Mouse (Mus musculus): Measurements from ENCODE around the gene C87436. TPM values are rescaled to one million over a fixed set of nuclear protein-coding genes. Genes with fewer than 3 reads are reported as not detected.
A peak's percentile ranks its signal among the peaks of the same experiment; 100 is the strongest.
"Not testable (repeated sequence)": the region's sequence is repeated elsewhere in the genome, so short reads cannot be mapped to it uniquely, and the experiment has no call there.

The C87436 gene
- total RNA-seq, 2 experiments from 2014 or later: 25.6 to 45.4 TPM

DNA sequence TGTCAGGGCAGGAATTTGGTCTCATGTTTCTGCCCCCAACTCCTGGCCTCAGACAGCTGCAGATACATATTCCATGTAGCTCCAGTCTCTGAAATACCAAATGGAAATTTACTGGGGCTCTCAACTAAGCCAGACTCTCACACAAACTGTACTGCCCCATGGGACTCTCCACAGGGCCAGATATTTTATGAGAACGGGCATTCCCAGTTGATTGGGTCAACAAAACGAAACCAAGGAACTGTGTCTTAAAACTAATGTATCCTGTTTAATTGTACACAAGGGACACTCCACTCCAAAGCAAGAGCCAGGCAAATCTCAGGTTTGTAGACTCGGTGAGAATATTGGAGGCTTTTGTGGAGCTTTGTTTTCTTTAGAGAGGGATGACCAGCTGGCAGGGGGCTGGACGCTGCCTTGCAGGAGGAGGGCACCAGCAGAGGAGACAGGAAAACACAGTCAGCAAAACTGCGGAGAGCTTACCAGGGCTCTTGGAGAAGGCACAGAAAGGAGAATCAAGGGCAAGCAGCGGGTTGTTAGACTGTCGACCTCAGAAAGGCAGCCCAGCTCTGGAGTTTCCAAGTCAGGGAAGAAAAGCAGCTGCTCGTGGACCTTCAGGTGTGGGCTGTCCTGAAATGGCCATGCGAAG lies 42.1 kb downstream of the C87436 start:
- peak; percentile 59 for ATAC-seq (replicated peaks; ENCODE audit: poor library complexity)

DNA sequence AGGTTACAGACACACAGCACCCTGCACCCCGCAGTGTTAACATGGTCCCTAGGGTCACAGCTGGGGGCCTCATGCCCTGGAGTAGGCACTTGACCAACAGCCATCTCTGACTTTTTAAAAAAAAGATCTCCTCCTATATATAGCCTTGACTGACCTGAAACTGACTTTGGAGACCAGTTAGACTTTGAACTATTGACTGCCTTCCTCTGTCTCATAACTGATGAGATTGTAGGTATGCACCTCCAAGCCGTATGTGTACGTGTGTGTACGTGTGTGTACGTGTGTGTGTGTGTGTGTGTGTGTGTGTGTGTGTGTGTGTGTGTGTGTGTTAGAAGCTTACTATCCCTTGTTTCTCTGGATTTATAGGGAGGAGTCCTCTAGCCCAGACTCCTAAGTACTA lies 43.7 kb downstream of the C87436 start:
- no peak for ATAC-seq (replicated peaks; ENCODE audit: poor library complexity)

DNA sequence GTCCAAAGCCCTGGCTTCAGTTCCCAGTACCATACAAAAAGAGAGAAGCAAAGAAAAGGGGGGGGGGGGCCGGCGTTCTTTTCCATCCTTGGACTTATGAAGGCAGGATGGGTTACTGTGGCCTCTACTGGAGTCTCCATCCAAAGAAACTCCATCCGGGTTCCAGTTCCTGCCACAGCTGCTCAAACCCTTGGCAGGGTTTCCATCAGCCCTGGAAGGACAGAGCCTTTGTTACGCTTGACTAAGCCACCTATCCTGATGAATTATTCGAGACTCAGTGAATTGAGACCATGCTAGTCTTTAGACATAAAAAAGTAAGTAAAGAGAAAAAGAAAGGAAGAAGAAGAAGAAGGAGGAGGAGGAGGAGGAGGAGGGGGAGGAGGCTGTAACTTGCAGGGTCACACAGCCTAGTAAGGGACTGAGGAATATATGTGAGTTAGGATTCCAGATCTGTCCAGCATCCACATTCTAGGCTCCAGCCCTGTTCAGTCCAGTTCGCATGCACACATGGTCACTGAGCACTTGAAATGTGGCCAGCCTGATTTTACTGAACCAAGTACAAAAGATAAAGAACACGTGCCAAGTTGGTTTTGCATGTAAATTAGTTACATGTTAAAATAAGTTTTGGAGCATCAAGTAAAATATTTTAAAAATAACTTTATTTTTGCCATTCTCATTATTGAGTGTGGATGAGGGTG lies 47.9 kb downstream of the C87436 start:
- no peak for ATAC-seq (replicated peaks; ENCODE audit: poor library complexity)

DNA sequence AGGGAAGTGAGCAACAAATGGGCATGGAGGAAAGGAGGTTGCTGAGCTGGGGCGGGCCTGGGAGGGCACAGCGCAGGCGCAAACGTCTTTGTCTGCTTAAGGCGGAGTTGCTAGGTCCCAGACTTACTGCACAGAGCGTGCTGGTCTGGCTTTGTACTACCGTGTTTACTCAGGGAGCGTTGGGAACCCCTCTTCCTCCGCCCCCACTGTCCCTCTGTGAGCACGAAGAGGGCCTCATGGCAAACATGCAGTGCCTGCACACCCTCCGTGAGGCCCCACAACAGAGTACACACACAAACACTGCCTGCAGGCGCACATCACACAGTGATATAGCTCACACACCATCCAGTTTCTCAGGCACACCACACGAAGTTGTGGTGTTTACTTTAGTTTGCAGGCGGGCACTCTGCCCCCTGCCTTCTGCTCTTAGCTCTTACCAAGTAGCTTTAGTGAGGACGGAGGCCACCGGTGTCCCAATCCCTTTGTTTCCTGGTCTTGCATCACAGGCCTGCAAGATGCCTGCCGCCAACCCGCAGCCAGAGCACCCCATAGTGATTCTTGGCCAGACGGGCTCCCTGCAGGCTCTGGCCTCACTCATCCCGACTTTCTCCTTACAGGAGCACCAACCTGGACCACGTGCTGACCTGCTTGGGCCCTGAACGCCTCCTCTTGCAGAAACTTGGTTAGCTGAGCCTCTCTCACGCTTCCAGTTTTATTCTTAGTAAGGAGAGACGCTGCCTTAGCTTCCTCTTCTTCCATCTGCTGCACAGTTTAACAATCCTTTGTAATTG lies 49.4 kb downstream of the C87436 start:
- peak; percentile 81 for ATAC-seq (replicated peaks; ENCODE audit: poor library complexity)

DNA sequence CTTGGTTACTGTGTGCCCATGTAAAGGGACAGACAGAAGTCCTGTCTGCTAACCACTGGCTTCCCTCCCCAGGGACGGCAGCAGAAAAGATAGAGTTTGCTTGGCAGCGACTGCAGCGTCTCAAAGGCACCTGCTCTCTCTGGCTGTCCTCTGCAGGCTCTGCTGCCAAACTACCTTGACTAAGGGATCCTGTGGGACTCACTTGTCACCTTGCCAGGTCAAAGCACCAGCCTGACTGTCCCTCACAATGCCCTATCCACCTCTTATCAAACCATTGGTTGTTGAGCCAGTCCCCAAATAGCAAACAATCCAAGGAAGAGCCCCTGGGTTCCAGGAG lies 49.9 kb downstream of the C87436 start:
- ATAC-seq (replicated peaks; ENCODE audit: poor library complexity): no peak; the same call in 1 of the 2 replicates

DNA sequence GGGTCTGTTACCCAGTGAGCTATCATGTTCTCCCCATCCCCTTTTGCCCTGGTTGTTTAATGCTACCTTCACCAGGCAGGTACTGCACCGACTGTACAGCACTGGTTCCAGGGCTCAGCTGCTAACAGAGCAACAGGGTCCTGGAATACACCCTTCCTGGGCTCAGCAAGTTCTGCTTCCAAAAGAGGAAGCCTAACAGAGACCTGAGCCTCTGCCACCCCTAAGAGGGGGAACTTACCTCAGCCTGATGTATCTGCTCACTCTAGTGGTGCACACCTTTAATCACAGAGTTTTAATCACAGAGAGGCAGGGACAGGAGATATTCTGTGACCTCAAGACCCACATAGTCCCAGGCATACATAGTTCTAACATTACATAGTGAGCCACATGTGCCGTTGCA lies 51.8 kb downstream of the C87436 start:
- ATAC-seq (replicated peaks; ENCODE audit: poor library complexity): no peak

DNA sequence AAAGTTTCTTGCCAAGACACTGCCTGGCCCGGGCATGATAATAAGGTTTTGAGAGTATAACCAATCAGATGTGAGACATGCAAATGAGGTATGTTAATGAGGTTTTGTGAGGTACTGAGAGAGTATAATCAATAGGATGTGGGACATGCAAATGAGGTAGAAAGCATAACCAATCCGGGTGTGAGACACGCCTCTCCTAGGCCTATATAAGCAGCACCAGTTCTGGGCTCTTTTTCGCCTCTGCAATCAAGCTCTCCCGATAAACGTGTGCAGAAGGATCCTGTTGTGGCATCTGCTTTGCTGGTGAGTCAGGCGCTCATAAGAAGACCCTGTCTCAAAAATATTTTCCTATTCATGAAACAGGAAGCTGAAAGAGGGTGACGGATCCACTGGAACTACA lies 52.2 kb downstream of the C87436 start:
- not testable (repeated sequence) for ATAC-seq (replicated peaks; ENCODE audit: poor library complexity)

DNA sequence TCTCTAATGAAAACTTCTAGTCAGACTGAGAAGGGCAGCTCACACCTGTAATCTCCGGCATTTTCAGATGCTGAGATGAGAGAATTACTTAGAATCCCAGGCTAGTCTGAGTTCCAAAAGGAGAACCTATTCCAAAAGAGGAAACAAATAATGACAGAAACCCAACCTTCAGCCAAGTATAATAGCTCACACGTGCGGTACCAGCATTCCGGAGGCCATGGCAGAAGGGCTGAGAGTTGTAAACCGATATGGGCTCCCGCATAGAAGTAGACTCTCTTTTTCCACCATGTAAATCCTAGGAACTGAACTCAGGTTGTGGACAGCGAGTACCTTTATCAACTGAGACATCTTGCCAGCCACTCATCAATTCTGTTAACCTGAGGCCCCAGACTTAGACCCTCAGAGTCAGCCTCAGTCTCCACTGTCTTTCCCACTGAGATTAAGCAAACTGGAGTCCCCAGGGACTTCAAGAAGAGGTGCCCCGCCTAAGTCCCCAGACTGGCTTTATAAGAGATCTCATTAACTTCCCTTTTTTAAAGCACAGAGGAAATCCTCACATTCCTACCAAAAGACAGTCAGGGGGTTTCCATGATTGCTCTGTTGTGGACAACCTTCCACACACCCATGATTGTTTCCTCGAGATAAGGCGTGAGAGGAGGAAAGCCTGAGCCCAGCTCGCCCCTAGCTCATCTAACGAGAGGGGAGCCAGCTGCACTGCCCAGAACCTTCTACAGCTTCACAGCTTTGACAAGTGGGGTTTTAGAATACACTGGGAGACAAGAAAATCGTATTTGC lies 55.5 kb downstream of the C87436 start:
- ATAC-seq (replicated peaks; ENCODE audit: poor library complexity): peak; percentile 54

DNA sequence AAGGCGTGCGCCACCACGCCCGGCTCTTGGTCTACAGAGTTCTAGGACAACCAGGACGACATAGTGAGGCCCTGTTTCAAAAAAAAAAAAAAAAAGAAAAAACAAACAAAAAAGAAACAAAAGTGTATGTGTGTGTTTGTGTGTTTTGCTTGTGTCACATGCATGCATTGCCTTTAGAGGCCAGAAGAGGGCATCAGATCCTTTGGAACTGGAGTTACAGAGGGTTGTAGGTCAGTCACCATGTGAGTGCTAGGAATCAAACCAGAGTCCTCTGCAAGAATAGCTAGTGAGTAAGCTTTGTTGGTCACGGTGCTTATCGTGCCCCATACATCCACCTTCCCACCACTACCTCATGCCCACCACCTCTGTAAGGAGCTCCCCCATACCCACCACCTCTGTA lies 56.6 kb downstream of the C87436 start:
- ATAC-seq (replicated peaks; ENCODE audit: poor library complexity): no peak

DNA sequence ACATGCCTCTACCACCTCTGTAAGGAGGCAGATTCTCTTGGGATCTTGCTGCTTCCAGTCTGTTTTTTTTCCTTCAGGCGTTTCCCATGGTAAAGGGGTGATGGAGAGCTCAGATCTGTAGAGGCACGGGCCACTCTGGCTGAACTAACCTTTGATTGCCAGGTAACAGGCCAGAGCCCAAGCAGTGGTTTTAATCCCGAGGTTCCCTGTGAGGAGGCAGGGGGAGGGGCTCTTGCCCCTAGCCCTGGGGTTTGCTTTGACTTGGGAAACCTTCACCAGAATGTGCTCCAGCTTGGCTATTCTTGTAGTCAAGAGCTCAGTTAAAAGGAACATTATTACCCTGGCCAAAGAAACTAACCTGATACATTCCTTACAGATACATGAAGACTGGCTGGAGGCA lies 57.5 kb downstream of the C87436 start:
- no peak for ATAC-seq (replicated peaks; ENCODE audit: poor library complexity)

DNA sequence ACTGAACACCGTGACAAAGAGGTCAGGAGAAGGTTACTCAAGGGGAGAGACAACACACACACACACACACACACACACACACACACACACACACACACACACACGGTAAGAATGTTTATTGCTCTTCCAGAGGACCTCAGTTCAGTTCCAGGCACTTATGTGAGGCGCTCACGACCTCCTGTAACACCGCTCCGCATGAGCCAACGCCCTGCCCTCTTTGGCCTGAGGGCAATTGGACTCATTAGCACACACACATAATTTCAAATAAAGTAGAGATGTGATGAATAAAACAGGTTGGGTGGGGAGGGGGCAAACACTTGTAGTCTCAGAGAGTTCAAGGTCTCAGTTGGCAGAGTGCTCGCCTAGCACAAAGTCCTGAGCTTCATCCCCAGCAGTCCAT lies 58.0 kb downstream of the C87436 start:
- ATAC-seq (replicated peaks; ENCODE audit: poor library complexity): no peak

DNA sequence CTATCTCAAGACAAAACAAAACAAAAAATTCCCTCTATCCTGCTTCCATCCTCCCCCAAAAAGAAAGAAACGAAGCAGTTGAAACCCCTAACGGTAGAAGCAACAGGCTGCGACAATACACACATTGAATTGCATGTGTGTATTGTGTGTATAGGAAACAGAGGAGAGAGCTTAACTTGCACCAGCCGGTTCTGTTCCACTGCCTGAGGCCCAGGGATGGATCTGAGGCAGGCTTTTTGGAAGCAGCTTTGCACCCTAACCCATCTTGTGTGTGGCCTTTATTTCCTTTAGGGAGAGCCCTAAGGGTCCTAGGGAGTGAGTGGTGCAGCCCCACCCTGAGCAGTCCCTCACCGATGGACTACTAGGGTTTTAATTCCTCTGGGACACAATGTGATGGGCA lies 58.4 kb downstream of the C87436 start:
- no peak for ATAC-seq (replicated peaks; ENCODE audit: poor library complexity)

DNA sequence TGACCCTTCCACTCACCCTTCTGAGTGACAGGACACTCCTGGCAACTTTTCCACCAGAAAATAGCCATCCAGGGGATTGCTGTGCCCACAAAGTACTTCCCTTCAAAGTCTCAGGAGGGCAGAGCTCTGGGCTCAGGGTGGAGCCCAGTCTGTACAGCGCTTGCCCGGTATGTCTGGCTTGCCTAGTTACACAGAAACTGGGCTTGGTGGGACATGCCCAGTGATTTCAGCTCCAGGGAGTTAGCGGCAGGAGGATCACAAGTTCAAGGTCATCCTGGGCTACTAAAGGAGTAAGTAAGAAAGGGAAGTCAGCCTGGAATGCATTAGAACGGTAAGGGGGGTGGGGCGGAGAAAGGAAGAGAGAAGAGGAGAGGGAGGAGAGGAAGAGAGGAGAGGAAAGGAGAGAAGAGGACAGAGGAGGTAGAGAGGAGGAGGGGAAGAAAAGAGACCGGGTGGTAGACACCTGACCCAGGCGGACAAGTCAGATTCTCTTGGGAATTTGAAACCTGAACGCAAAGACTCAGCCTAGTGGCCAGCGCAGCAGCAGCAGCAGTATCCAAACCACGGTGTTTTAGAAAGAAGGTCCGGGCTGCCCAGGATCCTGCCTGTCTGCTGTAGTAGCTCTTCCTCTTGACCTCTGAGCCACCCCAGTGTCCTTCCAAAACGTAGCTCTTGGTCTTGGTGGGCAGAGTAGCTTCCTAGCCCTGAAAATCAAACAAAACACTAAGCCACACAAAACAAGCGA lies 59.1 kb downstream of the C87436 start:
- ATAC-seq (replicated peaks; ENCODE audit: poor library complexity): peak; percentile 55

DNA sequence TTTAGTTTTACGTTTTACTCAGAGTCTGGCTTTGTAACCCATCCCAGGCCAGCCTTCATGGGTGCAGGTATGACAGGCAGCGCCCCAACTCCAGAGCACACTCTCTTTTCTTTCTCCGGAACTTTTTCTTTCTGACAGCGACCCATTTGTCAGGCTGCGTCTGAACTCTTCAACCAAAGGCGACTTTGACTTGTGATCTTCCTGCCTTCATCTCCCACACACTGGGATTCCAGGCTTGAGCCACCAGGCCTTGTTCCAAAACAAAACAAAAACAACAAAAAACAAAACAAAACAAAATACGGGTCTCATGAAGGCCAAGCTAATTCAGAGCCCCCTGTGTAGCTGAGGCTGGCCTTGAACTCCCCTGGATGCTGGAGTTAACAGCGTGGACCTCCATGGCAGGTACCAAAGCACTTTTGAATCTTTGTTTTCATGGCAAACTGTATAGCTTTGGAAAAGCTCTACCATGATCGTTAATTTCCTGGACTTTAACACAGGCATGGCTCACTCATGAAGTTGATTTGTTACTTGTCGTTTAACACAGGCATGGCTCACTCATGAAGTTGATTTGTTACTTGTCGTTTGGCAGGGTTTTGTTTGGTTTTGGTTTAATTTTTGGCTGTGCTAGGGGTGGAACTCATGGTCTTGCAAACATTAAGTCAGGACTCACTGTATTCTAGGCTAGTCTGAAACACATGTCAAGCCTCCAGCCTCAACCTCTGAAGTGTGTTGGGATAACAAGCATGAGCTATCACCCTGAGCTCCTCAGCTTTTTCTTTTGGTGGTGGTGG lies 60.0 kb downstream of the C87436 start:
- ATAC-seq (replicated peaks; ENCODE audit: poor library complexity): no peak

DNA sequence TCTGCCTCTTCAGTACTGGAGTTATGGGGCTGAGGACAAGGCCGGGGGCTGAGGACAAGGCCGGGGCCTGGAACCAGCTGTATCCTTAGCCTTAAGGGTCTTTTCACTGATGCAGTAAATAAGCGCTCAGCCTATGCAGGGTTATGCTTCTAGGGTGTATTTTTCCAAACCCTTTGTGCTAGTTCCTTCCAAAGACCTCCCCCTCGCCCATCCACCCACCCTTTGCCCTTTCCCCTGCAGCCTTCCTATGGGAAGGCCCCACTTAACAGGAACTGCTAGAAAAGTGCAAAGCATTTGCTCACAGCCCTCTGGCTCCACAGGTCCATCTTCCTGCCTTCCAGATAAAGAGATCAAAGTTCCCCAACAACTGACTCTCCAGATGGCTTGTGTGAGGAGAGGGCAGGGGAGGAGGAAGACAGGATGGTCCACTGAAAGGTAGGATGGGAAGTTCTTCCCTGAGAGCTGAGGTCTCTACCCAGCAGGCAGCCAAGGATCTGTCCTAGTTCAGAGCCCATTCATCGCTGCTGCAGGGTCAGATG lies 61.5 kb downstream of the C87436 start:
- ATAC-seq (replicated peaks; ENCODE audit: poor library complexity): no peak

DNA sequence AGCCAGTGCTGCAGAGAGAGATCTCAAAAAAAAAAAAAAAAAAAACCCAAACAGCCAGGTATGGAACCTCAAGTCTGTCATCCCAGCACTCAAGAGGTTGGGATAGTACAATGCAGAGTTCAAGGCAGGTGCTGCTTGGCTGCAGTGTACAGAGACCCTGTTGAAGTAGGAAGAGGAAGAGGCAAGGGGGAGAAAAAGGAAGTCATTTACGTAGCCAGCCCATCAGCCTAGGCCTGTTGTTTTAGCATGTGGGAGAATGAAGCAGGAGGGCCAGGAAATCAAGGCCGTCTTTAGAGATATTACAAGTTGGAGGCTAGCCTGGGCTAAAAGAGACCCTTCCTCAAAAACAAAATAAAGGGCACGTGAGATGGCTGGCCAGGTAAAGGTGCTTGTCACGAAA lies 65.3 kb downstream of the C87436 start:
- peak; percentile 54; the same call in 1 of the 2 replicates for ATAC-seq (replicated peaks; ENCODE audit: poor library complexity)

DNA sequence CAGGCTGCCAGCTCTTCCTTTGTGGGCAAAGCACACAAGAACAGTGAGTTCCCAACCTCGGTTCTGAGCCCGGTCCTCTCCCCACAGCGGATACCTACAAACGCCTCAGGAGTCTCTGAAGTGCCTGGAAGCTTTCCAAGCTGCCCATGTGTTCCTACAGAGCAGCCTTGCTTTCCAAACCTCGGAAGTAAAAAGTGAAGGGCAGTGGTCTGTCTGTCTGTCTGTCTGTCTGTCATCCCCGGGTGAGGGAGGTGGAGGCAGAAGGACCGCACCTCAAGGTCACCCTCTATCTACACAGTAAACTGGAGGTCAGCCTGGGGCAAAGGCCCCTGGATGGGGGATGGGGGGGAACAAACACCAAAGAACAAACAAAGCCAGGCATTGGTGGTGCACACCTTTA lies 67.5 kb downstream of the C87436 start:
- ATAC-seq (replicated peaks; ENCODE audit: poor library complexity): no peak

DNA sequence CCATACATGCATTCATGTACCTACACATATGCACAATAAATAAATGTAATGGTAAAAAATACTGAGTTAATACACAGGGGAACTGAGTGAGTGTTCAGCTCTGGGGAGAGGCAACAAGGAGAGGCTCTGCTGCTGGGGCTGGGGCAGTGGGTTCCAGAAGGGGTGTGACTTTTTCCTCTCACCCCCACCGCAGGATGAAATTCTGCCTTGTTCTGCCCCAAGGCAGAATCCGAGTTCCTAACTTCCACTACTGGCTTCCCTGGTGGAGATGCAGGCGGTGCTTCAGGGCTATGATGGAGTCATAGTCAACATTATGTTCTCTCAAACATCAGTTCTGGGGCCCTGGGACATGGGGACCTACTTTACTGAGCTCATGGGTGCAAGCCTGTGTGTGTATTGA lies 68.1 kb downstream of the C87436 start:
- ATAC-seq (replicated peaks; ENCODE audit: poor library complexity): no peak

DNA sequence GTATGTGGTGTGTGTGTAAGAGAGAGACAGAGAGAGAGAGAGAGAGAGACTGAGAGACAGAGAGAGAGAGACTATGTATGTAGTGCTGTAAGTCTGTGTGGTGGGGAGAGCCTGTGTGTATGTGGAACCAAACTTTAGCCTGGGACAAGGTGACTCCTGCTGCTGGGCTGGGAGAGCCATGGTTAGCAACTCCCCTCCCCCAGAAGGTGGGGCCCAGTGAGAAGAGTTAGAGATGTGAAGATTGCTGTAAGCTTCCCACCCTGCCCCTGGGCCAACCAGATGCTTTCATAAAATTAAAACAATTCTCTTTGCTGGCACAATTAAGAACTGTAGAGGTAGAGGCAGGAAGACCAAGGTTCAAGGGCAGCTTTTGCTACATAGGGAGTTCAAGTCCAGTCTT lies 68.9 kb downstream of the C87436 start:
- ATAC-seq (replicated peaks; ENCODE audit: poor library complexity): no peak

DNA sequence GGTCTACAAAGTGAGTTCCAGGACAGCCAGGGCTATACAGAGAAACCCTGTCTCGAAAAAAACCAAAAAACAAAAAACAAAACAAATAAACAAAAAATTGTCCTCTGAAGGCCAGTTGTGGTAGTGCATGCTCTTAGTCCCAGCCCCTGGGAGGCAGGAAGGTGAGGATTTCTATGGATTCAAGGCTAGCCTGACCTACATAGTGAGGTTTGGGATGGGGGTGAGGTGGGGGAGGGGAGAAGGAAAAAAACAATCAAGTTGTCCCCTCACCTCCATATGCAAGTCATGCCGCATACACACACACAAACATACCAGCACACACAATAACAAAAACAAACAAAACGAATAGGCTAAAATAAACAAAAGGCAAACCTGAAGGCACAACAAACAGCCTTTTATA lies 70.6 kb downstream of the C87436 start:
- no peak for ATAC-seq (replicated peaks; ENCODE audit: poor library complexity)

Data from megakaryocyte progenitor cell, adult 5-6 weeks (primary cell).